Mouse (Mus musculus): ENCODE data around the gene Gm45837. TPM values are rescaled to one million over a fixed set of nuclear protein-coding genes. Genes with fewer than 3 reads are reported as not detected.
A peak's percentile ranks its signal among the peaks of the same experiment; 100 is the strongest.

Gm45837 gene
- total RNA-seq, 1 experiment: not detected

- in situ Hi-C loops (cut with MboI; ENCODE audit: low sequenced_read_pairs in 2 of 2, unreplicated experiment in 2 of 2): no loop called here
- H3K4me1 ChIP-seq (ENCODE audit: control insufficient read depth in 2 of 2, insufficient read depth in 2 of 2, low read length in 2 of 2, poor library complexity in 1 of 2): peaks cover 0 to 11% of the 10 kb centered on the region in 2 experiments; a peak in 1 of 4 replicates
These were observed 2.1 kb downstream of the Gm45837 start for GRCm38 (mm10) chr7:101412796-101413195.

GRCm38 (mm10) chr7:101414209-101414608, 3.5 kb downstream of the Gm45837 start:
- no peak for DNase-seq (ENCODE audit: low read depth, low spot score)
- no peak overlapping the region for H3K27ac ChIP-seq (ENCODE audit: insufficient read depth, low read depth, low read length, poor library complexity, severe bottlenecking)
- no peaks in the 10 kb centered on the region for H3K9me3 ChIP-seq (ENCODE audit: control insufficient read depth, insufficient read depth, low read depth, low read length)
- no peak overlapping the region for H3K4me3 ChIP-seq (ENCODE audit: insufficient read depth in 1 of 2, low read depth in 1 of 2, low read length in 2 of 2, poor library complexity in 1 of 2, severe bottlenecking in 1 of 2)
- TF ChIP-seq MAFK (IDR thresholded peaks at IDR 0.05; ENCODE audit: insufficient read depth, low read depth, low read length) (no peak), HCFC1 (IDR thresholded peaks at IDR 0.05; ENCODE audit: borderline replicate concordance, insufficient read depth, low read length) (no peak), CHD2 (IDR thresholded peaks at IDR 0.05; ENCODE audit: low read depth, low read length) (no peak), ZC3H11A (IDR thresholded peaks at IDR 0.05; ENCODE audit: borderline replicate concordance, low read depth, low read length) (no peak), ZNF384 (IDR thresholded peaks at IDR 0.05; ENCODE audit: low read depth, low read length) (no peak)
- no peak overlapping the region for H3K9ac ChIP-seq (ENCODE audit: insufficient read depth, low read depth, low read length, poor library complexity, severe bottlenecking)
- H3K4me1 ChIP-seq (ENCODE audit: control insufficient read depth in 2 of 2, insufficient read depth in 2 of 2, low read length in 2 of 2, poor library complexity in 1 of 2): peaks cover 0 to 13% of the 10 kb centered on the region in 2 experiments; a peak in 1 of 4 replicates
- peaks cover 2% of the 10 kb centered on the region; the same call in 1 of the 2 replicates for H3K36me3 ChIP-seq (ENCODE audit: control insufficient read depth, insufficient read depth, low read length, poor library complexity, severe bottlenecking)
- in situ Hi-C loops (cut with MboI; ENCODE audit: low sequenced_read_pairs in 2 of 2, unreplicated experiment in 2 of 2): no loop called here

More at GRCm38 (mm10) chr7:101412796-101413195, 2.1 kb downstream of the Gm45837 start:
- no peak overlapping the region for H3K4me3 ChIP-seq (ENCODE audit: insufficient read depth in 1 of 2, low read depth in 1 of 2, low read length in 2 of 2, poor library complexity in 1 of 2, severe bottlenecking in 1 of 2)
- H3K36me3 ChIP-seq (ENCODE audit: control insufficient read depth, insufficient read depth, low read length, poor library complexity, severe bottlenecking): peaks cover 2% of the 10 kb centered on the region; the same call in 1 of the 2 replicates
- peak; percentile 77 for DNase-seq (ENCODE audit: low read depth, low spot score)
- TF ChIP-seq ZC3H11A (IDR thresholded peaks at IDR 0.05; ENCODE audit: borderline replicate concordance, low read depth, low read length) (peak; percentile 79), MAFK (IDR thresholded peaks at IDR 0.05; ENCODE audit: insufficient read depth, low read depth, low read length) (no peak)
- H3K9ac ChIP-seq (ENCODE audit: insufficient read depth, low read depth, low read length, poor library complexity, severe bottlenecking): no peak overlapping the region
- H3K27ac ChIP-seq (ENCODE audit: insufficient read depth, low read depth, low read length, poor library complexity, severe bottlenecking): no peak overlapping the region
- no peaks in the 10 kb centered on the region for H3K9me3 ChIP-seq (ENCODE audit: control insufficient read depth, insufficient read depth, low read depth, low read length)

GRCm38 (mm10) chr7:101414661-101415511, 4.2 kb downstream of the Gm45837 start:
- peaks cover 0 to 13% of the 10 kb centered on the region in 2 experiments; a peak in 1 of 4 replicates for H3K4me1 ChIP-seq (ENCODE audit: control insufficient read depth in 2 of 2, insufficient read depth in 2 of 2, low read length in 2 of 2, poor library complexity in 1 of 2)
- H3K27ac ChIP-seq (ENCODE audit: insufficient read depth, low read depth, low read length, poor library complexity, severe bottlenecking): no peak overlapping the region
- TF ChIP-seq MAFK (IDR thresholded peaks at IDR 0.05; ENCODE audit: insufficient read depth, low read depth, low read length): no peak
- TF ChIP-seq ZC3H11A (IDR thresholded peaks at IDR 0.05; ENCODE audit: borderline replicate concordance, low read depth, low read length): no peak
- H3K4me3 ChIP-seq (ENCODE audit: insufficient read depth in 1 of 2, low read depth in 1 of 2, low read length in 2 of 2, poor library complexity in 1 of 2, severe bottlenecking in 1 of 2): no peak overlapping the region
- H3K9ac ChIP-seq (ENCODE audit: insufficient read depth, low read depth, low read length, poor library complexity, severe bottlenecking): no peak overlapping the region
- no peak for DNase-seq (ENCODE audit: low read depth, low spot score)
- H3K36me3 ChIP-seq (ENCODE audit: control insufficient read depth, insufficient read depth, low read length, poor library complexity, severe bottlenecking): peaks cover 2% of the 10 kb centered on the region; the same call in 1 of the 2 replicates
- H3K9me3 ChIP-seq (ENCODE audit: control insufficient read depth, insufficient read depth, low read depth, low read length): no peaks in the 10 kb centered on the region
- in situ Hi-C loops (cut with MboI; ENCODE audit: low sequenced_read_pairs in 2 of 2, unreplicated experiment in 2 of 2): no loop called here

- Histone ChIP-seq H3K4me3 (ENCODE audit: insufficient read depth in 1 of 2, low read depth in 1 of 2, low read length in 2 of 2, poor library complexity in 1 of 2, severe bottlenecking in 1 of 2) (no peak overlapping the region), H3K9ac (ENCODE audit: insufficient read depth, low read depth, low read length, poor library complexity, severe bottlenecking) (no peak overlapping the region), H3K27ac (ENCODE audit: insufficient read depth, low read depth, low read length, poor library complexity, severe bottlenecking) (no peak overlapping the region), H3K4me1 (ENCODE audit: control insufficient read depth in 2 of 2, insufficient read depth in 2 of 2, low read length in 2 of 2, poor library complexity in 1 of 2) (peaks cover 0 to 13% of the 10 kb centered on the region in 2 experiments; a peak in 1 of 4 replicates), H3K9me3 (ENCODE audit: control insufficient read depth, insufficient read depth, low read depth, low read length) (no peaks in the 10 kb centered on the region), H3K36me3 (ENCODE audit: control insufficient read depth, insufficient read depth, low read length, poor library complexity, severe bottlenecking) (peaks cover 2% of the 10 kb centered on the region; the same call in 1 of the 2 replicates)
- in situ Hi-C loops (cut with MboI; ENCODE audit: low sequenced_read_pairs in 2 of 2, unreplicated experiment in 2 of 2): no loop called here
- TF ChIP-seq MAFK (IDR thresholded peaks at IDR 0.05; ENCODE audit: insufficient read depth, low read depth, low read length) (no peak), ZNF384 (IDR thresholded peaks at IDR 0.05; ENCODE audit: low read depth, low read length) (no peak)
- no peak for DNase-seq (ENCODE audit: low read depth, low spot score)
These were observed 4.9 kb downstream of the Gm45837 start for GRCm38 (mm10) chr7:101415512-101416100.

Measured in ES-E14 (cell line).